Mouse (Mus musculus): ENCODE measurements around the gene Marcksl1. TPM values are rescaled to one million over a fixed set of nuclear protein-coding genes. Genes with fewer than 3 reads are reported as not detected.
"Not testable (repeated sequence)": the region's sequence is repeated elsewhere in the genome, so short reads cannot be mapped to it uniquely, and the experiment has no call there.

The Marcksl1 gene
- polyA plus RNA-seq, 1 experiment from 2014 or later, result 847 TPM

DNA sequence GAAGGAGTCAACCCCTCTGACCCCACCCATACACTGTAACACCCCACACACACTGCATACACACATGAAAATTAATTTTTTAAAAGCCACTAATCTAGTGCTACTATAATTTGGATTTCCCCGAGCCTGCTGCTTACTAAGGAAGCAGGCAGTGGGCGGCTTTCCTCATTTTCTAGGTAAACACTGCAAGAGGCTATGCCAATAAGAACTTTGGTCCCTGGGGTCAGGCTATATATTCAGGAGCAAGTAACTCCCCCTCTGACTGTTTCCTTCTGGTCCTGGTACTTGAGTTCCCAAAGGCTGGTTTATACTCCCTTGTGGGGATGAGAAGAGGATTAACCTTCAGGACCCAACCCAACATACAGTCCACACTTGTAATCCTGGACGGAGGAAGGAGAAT is 12.5 kb downstream of the Marcksl1 start:
- no peak for TF ChIP-seq CTCF (IDR thresholded peaks at IDR 0.05; ENCODE audit: low read depth)
- ATAC-seq (ENCODE audit: insufficient read depth) (no peak), DNase-seq (no peak)
- no peaks in the 10 kb centered on the region for H3K27me3 ChIP-seq (ENCODE audit: insufficient read depth, low read length)
- H3K9me3 ChIP-seq (ENCODE audit: low read depth, low read length), result no peaks in the 10 kb centered on the region
- no peak overlapping the region for H3K9ac ChIP-seq
- no peak overlapping the region for H3K4me2 ChIP-seq
- H3K27ac ChIP-seq (ENCODE audit: low read depth), result no peak overlapping the region
- H3K36me3 ChIP-seq (ENCODE audit: insufficient read depth), result peaks cover 95% of the 10 kb centered on the region
- no peaks in the 10 kb centered on the region for H3K4me1 ChIP-seq (ENCODE audit: insufficient read depth)
- 82% methylated on average over 3 of the region's 3 CpGs for WGBS
- no peak overlapping the region for H3K4me3 ChIP-seq (ENCODE audit: low read depth, low read length)

DNA sequence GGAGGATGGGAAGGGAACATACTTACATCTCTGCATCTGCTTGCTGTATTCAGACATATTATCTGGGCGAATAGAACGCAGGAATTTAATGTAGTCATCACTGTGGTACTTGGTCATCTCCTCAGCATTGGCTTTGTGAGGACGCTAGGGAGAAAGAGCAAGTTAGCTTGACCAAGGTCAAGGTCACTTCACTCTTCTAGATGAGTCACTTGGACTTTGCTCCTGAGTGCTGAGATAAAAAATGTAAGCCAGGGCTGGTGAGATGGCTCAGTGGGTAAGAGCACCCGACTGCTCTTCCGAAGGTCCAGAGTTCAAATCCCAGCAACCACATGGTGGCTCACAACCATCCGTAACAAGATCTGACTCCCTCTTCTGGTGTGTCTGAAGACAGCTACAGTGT is 15.5 kb downstream of the Marcksl1 start:
- peaks cover 92% of the 10 kb centered on the region for H3K36me3 ChIP-seq (ENCODE audit: insufficient read depth)
- H3K27ac ChIP-seq (ENCODE audit: low read depth); H3K27me3 ChIP-seq (ENCODE audit: insufficient read depth, low read length); H3K9me3 ChIP-seq (ENCODE audit: low read depth, low read length); H3K4me3 ChIP-seq (ENCODE audit: low read depth, low read length); H3K4me2 ChIP-seq; ATAC-seq (ENCODE audit: insufficient read depth); DNase-seq; H3K4me1 ChIP-seq (ENCODE audit: insufficient read depth); H3K9ac ChIP-seq: not testable (repeated sequence)
- WGBS, result 96% methylated on average over 5 of the region's 6 CpGs

DNA sequence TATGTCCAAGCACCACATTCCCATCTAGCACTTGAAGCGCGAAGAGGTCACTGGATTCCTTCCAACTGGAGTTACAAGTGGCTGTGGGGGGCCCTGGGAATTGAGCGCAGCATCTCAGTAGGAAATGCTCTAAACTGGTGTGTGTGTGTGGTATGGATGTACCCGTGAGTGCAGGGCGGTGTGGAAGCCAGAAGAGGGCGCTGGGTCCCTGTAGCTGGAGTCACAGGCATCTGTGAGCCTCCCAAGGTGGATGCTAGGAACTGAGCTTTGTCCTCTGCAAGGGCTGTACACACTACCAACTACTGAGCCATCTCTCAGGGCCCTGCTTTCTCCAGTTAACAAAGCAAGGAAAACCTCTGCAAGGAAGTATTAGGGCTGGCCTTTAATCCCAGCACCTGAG is 26.6 kb downstream of the Marcksl1 start:
- peaks cover 27% of the 10 kb centered on the region for H3K36me3 ChIP-seq (ENCODE audit: insufficient read depth)
- TF ChIP-seq CTCF (IDR thresholded peaks at IDR 0.05; ENCODE audit: low read depth), result peak; percentile 48
- H3K4me2 ChIP-seq, result no peak overlapping the region
- H3K27ac ChIP-seq (ENCODE audit: low read depth), result no peak overlapping the region
- ATAC-seq (ENCODE audit: insufficient read depth), result no peak
- peak; percentile 23 for DNase-seq
- no peaks in the 10 kb centered on the region for H3K27me3 ChIP-seq (ENCODE audit: insufficient read depth, low read length)
- WGBS, result 86% methylated on average over 6 of the region's 6 CpGs
- no peak overlapping the region; the same call in 1 of the 2 replicates for H3K9ac ChIP-seq
- no peak overlapping the region for H3K4me3 ChIP-seq (ENCODE audit: low read depth, low read length)
- no peaks in the 10 kb centered on the region for H3K9me3 ChIP-seq (ENCODE audit: low read depth, low read length)
- H3K4me1 ChIP-seq (ENCODE audit: insufficient read depth), result no peaks in the 10 kb centered on the region

DNA sequence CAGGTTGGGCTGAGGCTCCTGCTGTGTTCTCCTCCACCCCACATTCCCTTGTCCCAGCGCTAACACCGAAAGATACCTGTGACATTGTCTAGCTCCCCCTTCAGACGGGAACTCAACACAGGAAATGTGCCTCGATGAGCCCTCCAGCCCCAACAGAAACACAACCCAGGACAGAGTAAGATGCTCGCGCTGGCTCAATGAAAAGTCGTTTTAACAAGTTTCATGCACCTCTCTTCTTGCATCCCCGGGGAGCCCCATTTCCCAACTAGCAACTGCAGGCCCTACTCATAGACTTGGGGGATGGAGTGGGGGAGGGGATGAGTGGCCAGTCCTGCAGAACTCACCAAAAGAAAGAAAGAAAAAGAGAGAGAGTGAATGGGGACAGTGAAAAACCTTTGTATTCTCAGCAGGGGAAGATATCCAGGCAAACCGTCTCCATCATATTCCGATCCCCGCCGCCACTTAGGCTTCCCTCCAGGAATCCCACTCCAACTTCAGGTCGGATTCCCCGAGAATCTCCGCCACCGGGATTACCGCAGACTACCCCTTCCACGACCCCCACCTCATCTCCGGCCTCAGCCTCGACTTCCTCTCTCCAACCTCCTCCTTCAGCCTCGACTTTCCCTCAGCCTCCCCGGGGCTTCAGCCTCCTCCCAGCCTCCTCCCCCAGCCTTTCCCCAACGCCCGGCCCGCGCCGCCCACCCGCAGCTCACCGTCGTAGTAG is 28.6 kb downstream of the Marcksl1 start:
- H3K4me2 ChIP-seq, result peak overlapping the region; percentile 80
- 2% methylated on average over 30 of the region's 30 CpGs for WGBS
- H3K4me1 ChIP-seq (ENCODE audit: insufficient read depth), result no peaks in the 10 kb centered on the region
- no peaks in the 10 kb centered on the region for H3K27me3 ChIP-seq (ENCODE audit: insufficient read depth, low read length)
- peak; percentile 44 for DNase-seq
- peak; percentile 34; the same call in 1 of the 2 replicates for TF ChIP-seq CTCF (IDR thresholded peaks at IDR 0.05; ENCODE audit: low read depth)
- H3K4me3 ChIP-seq (ENCODE audit: low read depth, low read length), result peak overlapping the region; percentile 75
- H3K27ac ChIP-seq (ENCODE audit: low read depth), result peak overlapping the region; percentile 72
- peak; percentile 7; the same call in 1 of the 2 replicates for ATAC-seq (ENCODE audit: insufficient read depth)
- peaks cover 18% of the 10 kb centered on the region for H3K36me3 ChIP-seq (ENCODE audit: insufficient read depth)
- peak overlapping the region; percentile 75 for H3K9ac ChIP-seq
- no peaks in the 10 kb centered on the region for H3K9me3 ChIP-seq (ENCODE audit: low read depth, low read length)

GRCm38 (mm10) chr4:129542592-129543141 is 29.3 kb downstream of the Marcksl1 start, which contains the start of gene Hdac1:
Gene Hdac1, minus strand, starts transcription at chr4:129542713.
- H3K27me3 ChIP-seq (ENCODE audit: insufficient read depth, low read length), result no peaks in the 10 kb centered on the region
- H3K4me2 ChIP-seq, result peak within 1 kb of the TSS; percentile 80
- peak within 1 kb of the TSS; percentile 72 for H3K27ac ChIP-seq (ENCODE audit: low read depth)
- peaks cover 16% of the 10 kb centered on the region for H3K36me3 ChIP-seq (ENCODE audit: insufficient read depth)
- H3K4me1 ChIP-seq (ENCODE audit: insufficient read depth), result no peaks in the 10 kb centered on the region
- H3K4me3 ChIP-seq (ENCODE audit: low read depth, low read length), result peak within 1 kb of the TSS; percentile 75
- TF ChIP-seq CTCF (IDR thresholded peaks at IDR 0.05; ENCODE audit: low read depth), result peak; percentile 34
- peak within 1 kb of the TSS; percentile 75 for H3K9ac ChIP-seq
- WGBS, result 2% methylated on average over 46 of the region's 46 CpGs
- peak; percentile 99 for ATAC-seq (ENCODE audit: insufficient read depth)
- DNase-seq, result peak; percentile 98
- H3K9me3 ChIP-seq (ENCODE audit: low read depth, low read length), result no peaks in the 10 kb centered on the region

- peaks cover 11% of the 10 kb centered on the region for H3K36me3 ChIP-seq (ENCODE audit: insufficient read depth)
- no peaks in the 10 kb centered on the region for H3K27me3 ChIP-seq (ENCODE audit: insufficient read depth, low read length)
- no peak overlapping the region for H3K27ac ChIP-seq (ENCODE audit: low read depth)
- no peaks in the 10 kb centered on the region for H3K9me3 ChIP-seq (ENCODE audit: low read depth, low read length)
- H3K9ac ChIP-seq, result no peak overlapping the region
- H3K4me2 ChIP-seq, result no peak overlapping the region
- WGBS, result 84% methylated on average over 4 of the region's 4 CpGs
- no peak for DNase-seq
- no peak overlapping the region for H3K4me3 ChIP-seq (ENCODE audit: low read depth, low read length)
- H3K4me1 ChIP-seq (ENCODE audit: insufficient read depth), result no peaks in the 10 kb centered on the region
- no peak for TF ChIP-seq CTCF (IDR thresholded peaks at IDR 0.05; ENCODE audit: low read depth)
- ATAC-seq (ENCODE audit: insufficient read depth), result no peak
Measured at GRCm38 (mm10) chr4:129544106-129544505, 30.7 kb downstream of the Marcksl1 start.

- WGBS, result 82% methylated on average over 4 of the region's 4 CpGs
- H3K4me3 ChIP-seq (ENCODE audit: low read depth, low read length); H3K27ac ChIP-seq (ENCODE audit: low read depth); ATAC-seq (ENCODE audit: insufficient read depth); H3K4me2 ChIP-seq; H3K36me3 ChIP-seq (ENCODE audit: insufficient read depth); H3K9ac ChIP-seq; H3K27me3 ChIP-seq (ENCODE audit: insufficient read depth, low read length); H3K4me1 ChIP-seq (ENCODE audit: insufficient read depth); DNase-seq; H3K9me3 ChIP-seq (ENCODE audit: low read depth, low read length): not testable (repeated sequence)
Measured at GRCm38 (mm10) chr4:129547631-129548030, 34.2 kb downstream of the Marcksl1 start.
